Mouse (Mus musculus): ENCODE results near the gene Ccdc33. TPM values are rescaled to one million over a fixed set of nuclear protein-coding genes. Genes with fewer than 3 reads are reported as not detected.

The Ccdc33 gene
- polyA plus RNA-seq, 1 experiment from 2014 or later = 0.13 TPM

Other genes with a start within 250 kb of the Ccdc33 start
- gene Ubl7, start 207.8 kb downstream of the Ccdc33 start, polyA plus RNA-seq (2014; fragmentation: Nextera tagmentation; extraction: Ambion mirVana) = 151 and 160 TPM in 2 replicates
- 6.3 and 7.3 TPM in 2 replicates for gene Sema7a, start 178.7 kb downstream of the Ccdc33 start, polyA plus RNA-seq (2014; fragmentation: Nextera tagmentation; extraction: Ambion mirVana)
- 0.39 and 1.5 TPM in 2 replicates for gene Cyp11a1, start 112.4 kb downstream of the Ccdc33 start, polyA plus RNA-seq (2014; fragmentation: Nextera tagmentation; extraction: Ambion mirVana)
- gene Stra6, start 55.0 kb downstream of the Ccdc33 start, polyA plus RNA-seq (2014; fragmentation: Nextera tagmentation; extraction: Ambion mirVana) = 18.1 and 22.1 TPM in 2 replicates
- 30.4 and 34.8 TPM in 2 replicates for gene Islr, start 85.5 kb upstream of the Ccdc33 start, polyA plus RNA-seq (2014; fragmentation: Nextera tagmentation; extraction: Ambion mirVana)
- gene Islr2, start 85.5 kb upstream of the Ccdc33 start, polyA plus RNA-seq (2014; fragmentation: Nextera tagmentation; extraction: Ambion mirVana) = 7.2 and 17.2 TPM in 2 replicates
- gene Pml, start 131.0 kb upstream of the Ccdc33 start, polyA plus RNA-seq (2014; fragmentation: Nextera tagmentation; extraction: Ambion mirVana) = 4.3 and 4.4 TPM in 2 replicates
- 103 TPM in 2 replicates for gene Stoml1, start 134.3 kb upstream of the Ccdc33 start, polyA plus RNA-seq (2014; fragmentation: Nextera tagmentation; extraction: Ambion mirVana)
- gene Loxl1, start 194.4 kb upstream of the Ccdc33 start, polyA plus RNA-seq (2014; fragmentation: Nextera tagmentation; extraction: Ambion mirVana) = 7.9 and 9.6 TPM in 2 replicates